Mouse (Mus musculus) spleen, adult 2 months (tissue): ENCODE measurements around the gene Coil.

ENCODE experiments used
- CTCF ChIP-seq: fragments of 200-500 bp; IDR thresholded peaks from 2 replicates; pipeline ENCODE4 v1.5.1; 2011; ENCODE audit warnings: mild to moderate bottlenecking, inconsistent platforms; ENCODE audit not compliant: insufficient read depth, insufficient read length, insufficient replicate concordance; ENCODE audit errors: extremely low read depth
- POLR2A ChIP-seq: fragments of 200-500 bp; IDR thresholded peaks from 2 replicates; pipeline ENCODE4 v1.6.1; 2011; ENCODE audit warnings: low read depth, low read length, inconsistent platforms

GRCm38 (mm10) chr11:88986616-88987015 is 16.6 kb downstream of the Coil start:
- TF ChIP-seq POLR2A, result no peak
- TF ChIP-seq CTCF, result no peak
